Mouse (Mus musculus) gastrocnemius, postnatal 10 days (tissue): ENCODE results near the gene Btd. TPM values are rescaled to one million over a fixed set of nuclear protein-coding genes. Genes with fewer than 3 reads are reported as not detected.

Experiments used
- DNase-seq: peaks from one replicate; pipeline ENCODE4 v3.0.0; 2021; ENCODE audit warnings: mixed read lengths
- total RNA-seq, 2 experiments: library from RNA; stranded (reverse); gene quantifications; 2 replicates each; pipeline ENCODE4 v1.2.3; 2021

The Btd gene
- total RNA-seq, 2 experiments from 2014 or later = 11.0 to 11.1 TPM

GRCm38 (mm10) chr14:31664903-31665565, 24.2 kb downstream of the Btd start:
- no peak for DNase-seq

GRCm38 (mm10) chr14:31665566-31665940, 24.7 kb downstream of the Btd start:
- no peak for DNase-seq

DNA sequence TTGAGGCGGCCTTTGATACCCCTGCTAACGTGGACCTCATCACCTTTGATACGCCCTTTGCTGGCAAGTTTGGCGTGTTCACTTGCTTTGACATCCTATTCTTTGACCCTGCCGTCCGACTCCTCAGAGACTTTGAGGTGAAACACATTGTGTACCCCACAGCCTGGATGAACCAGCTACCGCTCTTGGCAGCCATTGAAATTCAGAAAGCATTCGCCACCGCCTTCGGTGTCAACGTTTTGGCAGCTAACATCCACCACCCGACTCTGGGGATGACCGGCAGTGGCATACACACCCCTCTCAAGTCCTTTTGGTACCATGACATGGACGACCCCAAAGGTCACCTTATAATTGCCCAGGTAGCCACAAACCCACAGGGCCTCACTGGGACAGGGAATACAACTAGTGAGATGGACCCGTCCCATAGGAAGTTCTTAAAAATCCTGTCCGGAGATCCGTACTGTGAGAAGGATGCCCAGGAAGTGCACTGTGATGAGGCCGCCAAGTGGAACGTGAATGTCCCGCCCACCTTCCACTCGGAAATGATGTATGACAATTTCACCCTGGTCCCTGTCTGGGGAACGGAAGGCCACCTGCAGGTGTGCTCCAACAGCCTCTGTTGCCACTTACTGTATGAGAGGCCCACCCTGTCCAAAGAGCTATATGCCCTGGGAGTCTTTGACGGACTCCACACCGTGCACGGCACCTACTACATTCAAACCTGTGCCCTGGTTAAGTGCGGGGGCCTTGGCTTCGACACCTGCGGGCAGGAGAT, 26.3 kb downstream of the Btd start:
- DNase-seq = no peak

GRCm38 (mm10) chr14:31667741-31668140, 26.9 kb downstream of the Btd start:
- no peak for DNase-seq

DNA sequence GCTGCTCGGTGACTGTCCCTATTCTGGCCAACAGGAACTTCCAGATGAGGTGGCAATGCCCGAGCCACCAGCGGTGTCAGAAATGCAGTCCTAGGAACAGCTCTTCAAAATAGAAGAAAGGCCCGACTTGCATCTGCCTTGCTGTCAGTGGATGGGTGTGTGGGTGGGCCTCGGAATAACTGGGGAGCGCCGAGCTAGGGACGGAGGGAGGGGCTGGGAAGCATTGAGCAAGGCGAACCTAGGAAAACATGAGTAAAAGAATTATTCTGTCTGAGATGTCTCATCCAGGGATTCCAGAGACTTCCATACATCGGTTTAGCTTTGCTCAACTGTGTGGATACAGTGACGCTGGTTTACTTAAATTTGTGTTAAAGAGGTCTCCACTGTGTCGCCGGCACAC, 27.5 kb downstream of the Btd start:
- no peak for DNase-seq

DNA sequence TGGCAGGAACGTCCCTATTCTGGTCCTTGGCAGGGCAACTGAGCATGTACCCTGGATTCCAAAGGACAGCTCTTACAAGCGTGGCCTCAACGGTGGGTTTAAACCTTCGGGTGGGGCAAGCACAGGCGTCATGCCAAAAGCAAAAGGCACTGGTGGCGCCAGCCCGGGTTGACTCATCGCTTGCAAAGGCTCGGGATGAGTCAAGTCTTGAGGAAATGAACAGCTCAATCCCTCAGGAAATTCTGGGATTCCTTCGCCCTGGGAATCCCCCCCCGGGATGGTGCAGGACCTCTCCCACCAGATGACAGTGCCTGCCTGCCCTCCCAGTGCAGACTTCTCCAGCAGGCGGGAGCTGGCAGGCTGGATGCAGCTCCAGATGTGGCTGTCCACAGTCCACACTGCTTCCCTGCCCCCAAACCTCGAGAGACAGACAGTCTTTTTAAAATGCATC, 28.4 kb downstream of the Btd start:
- DNase-seq = peak; percentile 75

DNA sequence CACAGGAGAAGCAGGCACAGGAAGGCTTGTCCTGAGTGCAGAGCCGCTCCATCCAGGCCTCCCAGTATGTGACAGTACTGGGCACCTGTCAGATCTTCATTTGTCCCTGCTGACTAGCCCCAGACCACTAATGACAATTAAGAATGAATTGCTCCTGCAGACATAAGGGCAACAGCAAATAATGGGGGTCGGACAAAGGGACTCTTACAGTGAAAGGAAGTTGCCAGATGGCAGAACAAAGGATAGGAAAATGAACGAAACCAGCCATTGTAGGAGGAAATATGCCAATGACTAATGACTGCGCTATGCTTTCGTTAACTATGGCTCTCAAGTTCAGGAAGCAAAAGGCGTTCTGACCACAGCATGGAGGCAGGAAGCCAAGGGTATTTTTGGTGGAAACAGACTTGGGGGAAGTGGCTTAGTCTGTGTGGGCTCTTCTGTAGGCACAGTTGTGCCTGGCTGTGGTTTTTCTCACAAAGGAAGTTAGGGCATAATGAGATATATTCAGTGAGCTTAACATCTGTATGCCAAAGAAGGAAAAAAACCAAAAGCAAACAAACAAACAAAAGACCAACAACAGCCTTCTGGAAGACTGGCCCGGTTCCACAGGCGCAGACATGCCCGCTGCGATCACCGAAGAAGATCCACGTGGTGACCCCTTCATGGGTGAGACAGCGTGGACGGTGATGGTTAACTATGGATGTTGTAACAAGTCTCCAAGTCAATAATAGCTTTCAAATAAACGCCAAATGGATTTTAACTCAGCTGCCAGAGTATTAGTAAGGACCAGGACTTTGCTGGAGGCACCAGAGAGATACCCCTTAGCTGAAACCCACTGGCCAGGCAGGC, 29.0 kb downstream of the Btd start:
- no peak for DNase-seq

DNA sequence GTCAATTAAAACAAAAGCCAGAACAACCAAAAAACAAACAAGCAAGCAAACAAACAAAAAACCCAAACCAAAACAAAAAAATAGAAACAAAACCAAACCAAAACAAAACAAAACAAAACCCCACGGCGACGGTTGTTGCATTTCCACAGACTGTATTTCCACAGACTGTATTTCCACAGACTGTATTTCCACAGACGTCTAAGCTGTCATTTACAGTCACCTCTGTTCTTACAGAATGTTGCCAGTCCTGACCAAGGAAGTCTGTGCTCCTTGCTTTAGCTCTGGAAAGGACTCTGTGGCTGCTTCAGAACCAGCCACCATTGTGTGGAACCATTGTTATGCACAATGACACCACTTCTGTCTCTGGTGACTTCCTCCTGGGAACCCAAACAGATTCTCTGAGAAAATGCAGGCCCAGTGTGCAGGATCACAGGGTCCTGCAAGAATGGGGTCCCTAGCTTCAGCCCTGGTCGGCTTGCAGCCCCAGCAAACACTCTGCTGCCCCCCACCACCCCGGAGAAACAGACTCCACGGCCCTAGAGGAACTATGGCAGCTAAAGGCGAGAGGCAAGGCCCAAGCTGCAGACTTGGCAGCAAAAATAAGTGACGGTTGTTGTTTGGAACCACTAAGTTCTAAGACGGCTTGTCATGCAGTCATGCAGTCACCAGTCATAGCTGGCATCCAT, 30.9 kb downstream of the Btd start:
- DNase-seq = no peak

DNA sequence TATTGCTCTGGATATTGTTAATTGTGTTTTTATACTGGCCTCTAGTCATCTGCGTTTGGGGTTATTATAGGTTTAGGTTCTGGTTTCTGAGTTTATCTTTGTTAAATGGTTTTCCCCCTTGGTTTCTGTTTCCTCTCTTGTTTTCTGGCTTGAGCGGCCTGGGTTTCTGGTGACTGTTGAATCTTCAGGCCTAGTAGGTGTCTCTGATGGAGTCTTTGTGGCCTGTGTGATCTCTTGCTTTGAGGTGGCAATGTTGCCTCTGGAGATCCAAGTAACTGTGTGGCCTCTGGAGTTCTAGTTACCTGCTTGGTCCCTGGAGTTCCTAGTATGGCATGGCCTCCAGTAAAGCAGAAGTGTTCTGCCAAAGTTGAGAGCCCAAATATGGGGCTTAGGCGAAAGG, 39.8 kb downstream of the Btd start:
- DNase-seq = no peak

GRCm38 (mm10) chr14:31681291-31681690, 40.5 kb downstream of the Btd start:
- no peak for DNase-seq

DNA sequence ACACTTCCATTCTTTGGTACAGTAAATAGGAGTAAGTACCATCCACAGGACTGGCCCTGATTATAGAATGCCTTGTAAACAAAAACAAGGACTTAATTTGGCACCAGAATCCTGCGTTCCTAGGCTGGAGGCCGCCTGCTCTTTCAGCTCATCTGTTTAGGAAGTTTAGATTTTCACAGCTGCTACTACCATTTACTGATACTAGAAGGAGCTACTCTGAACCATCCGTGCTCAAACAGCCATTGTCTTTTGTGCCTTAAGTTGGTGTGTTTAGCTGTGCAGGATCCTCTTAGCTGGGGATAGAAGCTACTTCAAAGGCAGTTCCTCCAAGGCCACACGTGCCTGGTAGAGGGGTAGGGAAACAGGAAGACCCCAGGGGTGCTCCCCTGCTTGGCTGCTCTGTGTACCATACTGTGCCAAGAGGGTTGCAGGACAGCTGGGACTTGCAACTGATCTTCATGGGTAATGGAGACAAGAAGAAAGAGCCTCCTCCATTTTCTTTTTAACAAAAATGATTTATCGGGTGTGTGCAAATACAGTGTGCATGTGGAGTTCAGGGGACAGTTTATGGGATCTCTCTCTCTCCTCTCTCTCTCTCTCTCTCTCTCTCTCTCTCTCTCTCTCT, 41.2 kb downstream of the Btd start:
- no peak for DNase-seq

GRCm38 (mm10) chr14:31683610-31684009, 42.8 kb downstream of the Btd start:
- no peak for DNase-seq

GRCm38 (mm10) chr14:31684343-31685040, 43.7 kb downstream of the Btd start:
- no peak for DNase-seq

DNA sequence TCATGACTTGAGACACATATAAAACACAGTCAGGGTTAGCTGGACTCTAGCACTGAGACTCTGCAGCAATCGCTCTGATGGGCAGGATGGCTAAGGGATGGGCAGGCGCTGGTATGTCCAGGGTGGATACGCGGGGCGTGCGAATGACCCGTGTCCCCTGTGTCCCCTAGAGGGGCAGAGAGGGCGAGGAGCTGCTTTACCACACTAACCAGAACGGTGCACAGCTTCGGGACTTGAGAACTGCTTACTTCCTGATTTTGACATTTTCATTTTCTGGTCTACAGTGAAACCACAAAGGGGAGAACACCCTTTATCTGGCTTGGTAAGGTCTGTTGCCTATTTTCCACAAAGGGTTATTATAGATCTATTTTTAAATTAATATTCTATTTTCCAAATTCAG, 44.9 kb downstream of the Btd start:
- no peak for DNase-seq

- DNase-seq = no peak
Observed at GRCm38 (mm10) chr14:31686231-31686630, 45.4 kb downstream of the Btd start.

- no peak for DNase-seq
Observed at GRCm38 (mm10) chr14:31692536-31692935, 51.7 kb downstream of the Btd start.

DNA sequence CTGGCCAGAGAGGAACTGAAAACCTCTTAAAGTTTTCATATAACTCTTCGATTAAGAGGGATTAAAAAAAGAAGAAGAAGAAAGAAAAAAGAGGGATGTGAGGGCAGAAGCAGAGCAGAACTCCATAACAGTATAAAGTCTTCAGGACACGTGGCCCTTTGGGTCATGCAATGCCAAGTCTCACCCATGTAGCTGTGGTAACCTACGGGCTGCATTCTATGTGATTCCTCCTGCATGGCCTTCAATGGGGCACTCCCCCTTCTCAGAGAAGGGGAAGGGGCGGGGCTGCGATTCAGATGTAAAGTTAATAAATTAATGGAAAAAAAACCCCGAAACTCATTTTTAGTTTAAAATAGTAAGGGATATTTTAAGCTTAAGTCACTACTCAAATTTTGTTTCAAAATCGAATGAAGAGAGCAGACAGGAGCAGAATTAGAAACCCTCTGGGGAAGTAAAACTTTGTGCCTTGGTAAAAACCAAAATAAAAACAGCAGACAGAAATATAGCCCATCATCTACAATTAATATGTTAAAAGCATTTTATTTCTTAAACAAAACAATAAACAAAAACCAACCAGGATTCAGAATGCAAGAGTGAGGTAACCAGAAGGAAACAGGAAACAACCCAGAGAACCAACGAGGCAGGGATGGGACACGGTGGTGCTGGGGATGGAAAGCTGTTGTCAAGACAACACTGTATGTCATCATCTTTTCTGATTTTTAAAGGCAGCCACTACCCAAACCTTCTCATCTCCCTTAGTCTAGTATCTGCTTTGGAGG, 55.6 kb downstream of the Btd start:
- no peak for DNase-seq

- DNase-seq = no peak
Observed at GRCm38 (mm10) chr14:31696985-31697303, 56.1 kb downstream of the Btd start.

DNA sequence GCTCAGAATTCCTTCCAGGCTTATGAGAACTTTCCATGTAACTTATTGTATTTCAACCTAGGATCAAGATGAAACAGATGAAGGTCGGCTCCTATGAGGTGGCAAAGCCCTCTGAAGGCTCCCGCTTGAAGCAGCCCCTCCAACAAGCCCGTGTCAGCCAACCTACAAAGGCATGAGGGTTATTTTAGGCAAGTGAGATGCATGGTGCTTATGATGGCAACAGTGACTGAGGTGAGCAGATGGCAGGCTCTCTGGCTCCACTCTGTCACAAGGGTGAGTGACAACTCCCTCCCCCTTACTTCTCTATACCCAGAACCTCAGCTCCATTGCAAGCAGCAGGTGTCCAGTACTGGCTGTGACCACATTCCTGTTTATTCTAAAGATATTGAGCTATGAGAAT, 56.5 kb downstream of the Btd start:
- DNase-seq = no peak

GRCm38 (mm10) chr14:31697755-31698154, 56.9 kb downstream of the Btd start:
- DNase-seq = no peak

DNA sequence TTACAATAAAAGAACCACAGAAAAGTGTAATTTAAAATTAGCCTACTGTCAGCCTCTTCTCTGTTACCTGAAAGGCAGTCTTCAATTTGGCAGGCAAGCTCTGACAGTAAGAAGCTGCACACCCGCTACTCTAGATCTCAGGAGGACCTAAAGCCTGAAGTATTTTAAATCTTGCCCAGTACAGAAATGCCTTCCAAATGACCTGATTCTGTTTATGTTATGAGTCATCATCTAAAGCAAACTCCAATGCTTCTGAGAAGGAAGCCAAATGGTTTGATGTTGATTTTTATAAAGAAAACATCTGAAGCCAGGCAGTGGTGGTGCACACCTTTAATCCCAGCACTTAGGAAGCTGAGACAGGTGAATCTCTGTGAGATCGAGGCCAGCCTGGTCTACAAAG, 59.5 kb downstream of the Btd start:
- DNase-seq = no peak
